Mouse (Mus musculus) mesoderm, embryonic 11.5 days (tissue): ENCODE measurements around the gene Slc7a15.

Experiments used
- DNase-seq: peaks from one replicate; pipeline ENCODE4 v3.0.0-alpha.2; 2012; ENCODE audit warnings: low read depth, low spot score

Gene Slc7a15

DNA sequence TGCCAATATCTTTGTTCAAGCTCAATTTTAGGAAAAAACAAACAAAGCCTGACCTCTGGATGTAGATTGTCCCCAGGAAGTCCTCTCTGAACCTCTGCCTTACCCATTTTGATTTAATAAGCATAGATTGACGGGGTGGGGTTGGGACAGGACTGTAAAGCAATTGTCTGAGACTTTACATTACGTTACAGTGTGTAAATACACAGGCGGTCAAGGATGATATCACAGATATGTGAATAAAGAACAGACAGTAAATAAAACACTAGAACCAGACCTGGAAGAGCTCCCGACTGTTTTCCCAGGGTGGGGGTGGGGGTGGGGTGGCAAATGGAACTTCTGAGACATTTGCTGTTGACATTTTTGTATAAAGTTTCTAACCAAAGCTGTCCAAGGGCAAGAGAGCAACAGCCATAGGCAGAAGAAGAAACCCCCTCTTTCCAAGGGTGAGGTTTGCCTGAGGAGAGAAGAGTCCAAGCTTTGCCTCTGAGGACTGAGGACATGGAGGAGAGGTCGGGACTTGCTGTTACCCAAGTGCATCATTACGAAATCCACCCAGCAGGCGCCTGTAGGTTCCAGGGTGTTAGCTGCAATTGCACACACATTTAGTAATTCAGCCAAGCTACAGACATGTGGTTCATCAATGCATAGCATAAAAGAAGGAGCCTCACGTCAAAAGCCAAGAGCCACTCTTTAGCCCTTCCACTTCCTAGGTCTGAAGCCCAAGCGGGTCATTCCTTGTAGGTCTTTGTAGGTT, 91.7 kb downstream of the Slc7a15 start:
- DNase-seq: no peak

DNA sequence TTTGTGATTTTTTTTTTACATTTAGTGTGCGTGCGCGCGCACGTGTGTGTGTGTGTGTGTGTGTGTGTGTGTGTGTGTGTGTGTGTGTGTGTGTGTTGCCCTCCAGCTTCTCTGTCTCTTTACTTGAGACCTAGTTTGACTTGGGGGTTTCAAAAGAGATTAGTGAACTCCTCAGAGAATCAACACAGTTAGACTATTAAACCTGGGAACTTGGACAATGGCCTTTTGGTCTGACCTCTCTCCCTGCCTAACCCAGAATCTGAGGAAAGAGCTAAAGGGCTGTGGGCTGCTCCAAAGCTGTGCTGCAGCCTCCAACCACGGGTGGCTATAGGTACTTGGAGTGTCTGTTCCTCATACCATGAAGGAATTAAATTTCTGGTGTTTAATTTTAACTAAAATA, 94.7 kb downstream of the Slc7a15 start:
- no peak for DNase-seq

DNA sequence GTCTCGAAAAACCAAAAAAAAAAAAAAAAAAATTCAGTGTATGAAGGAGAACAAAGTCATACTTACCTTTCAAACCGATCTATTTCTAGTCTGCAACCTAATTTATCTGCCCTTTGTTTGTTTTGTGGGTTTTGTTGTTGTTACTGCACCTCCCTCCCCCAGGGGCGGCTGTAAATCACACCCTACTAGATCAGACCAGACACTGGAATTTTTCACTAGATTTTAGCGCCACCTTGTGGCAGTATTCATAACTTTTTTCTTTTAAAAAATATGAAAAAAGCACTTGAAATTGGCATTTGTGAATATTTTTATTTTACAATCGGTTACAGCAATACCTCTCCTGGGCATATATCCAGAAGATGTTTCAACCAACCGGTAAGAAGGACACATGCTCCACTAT, 96.3 kb downstream of the Slc7a15 start:
- DNase-seq: peak; percentile 82

- no peak for DNase-seq
Measured at GRCm38 (mm10) chr12:8501571-8502305, 97.1 kb downstream of the Slc7a15 start.

DNA sequence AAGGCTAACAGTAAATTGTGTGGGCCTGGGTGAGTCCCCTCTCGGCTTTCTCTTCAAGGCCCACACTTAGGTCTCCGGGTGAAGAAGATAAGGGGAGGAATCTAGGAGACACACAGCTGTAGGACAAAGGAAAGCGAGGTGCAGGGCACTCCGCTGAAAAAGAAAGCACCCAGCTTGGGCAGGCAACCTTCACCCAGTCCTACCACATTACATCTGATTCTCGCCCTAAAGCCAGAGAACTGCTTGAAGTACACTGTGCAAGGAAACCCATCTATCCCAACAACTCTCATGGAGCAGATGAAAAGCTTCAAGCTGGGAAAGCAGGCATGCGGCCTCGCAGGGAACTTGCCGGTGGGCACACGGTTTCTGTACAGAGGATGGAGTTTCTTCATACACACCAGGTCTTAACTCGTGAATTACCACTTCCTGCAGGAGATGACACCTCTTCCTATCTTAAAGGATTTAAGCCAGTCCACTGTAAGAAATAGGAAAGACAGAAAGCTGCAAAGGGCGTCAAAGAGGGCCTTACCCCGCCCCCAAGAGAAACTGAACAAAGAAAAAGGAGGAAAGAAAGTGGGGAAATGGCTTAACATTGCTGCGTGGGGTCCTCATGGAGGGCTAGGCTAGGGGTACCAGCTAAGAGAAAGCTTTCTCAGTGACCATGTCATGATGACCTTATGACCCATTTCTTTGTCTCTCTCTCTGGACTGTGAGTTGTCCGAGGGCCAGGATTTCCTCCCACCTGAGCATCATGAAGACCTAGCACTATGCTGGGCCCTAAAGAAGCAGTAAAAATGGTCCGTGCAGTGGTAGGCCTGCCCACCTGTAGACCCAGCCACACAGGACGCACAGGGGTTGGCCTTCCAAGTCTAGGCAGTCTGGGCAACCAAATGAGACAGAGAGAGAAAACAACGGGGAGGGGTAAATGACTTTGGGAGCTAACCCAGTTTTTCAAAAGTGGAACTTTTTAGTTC, 98.0 kb downstream of the Slc7a15 start:
- DNase-seq: no peak

GRCm38 (mm10) chr12:8499871-8500596, 98.8 kb downstream of the Slc7a15 start, which contains the start of gene Rhob:
TSS of gene Rhob (minus strand) at chr12:8500009.
- peak; percentile 98 for DNase-seq

GRCm38 (mm10) chr12:8499001-8499870, 99.6 kb downstream of the Slc7a15 start:
- DNase-seq: peak; percentile 80

- DNase-seq: peak; percentile 47
Measured at GRCm38 (mm10) chr12:8498591-8499000, 100.3 kb downstream of the Slc7a15 start.

- DNase-seq: peak; percentile 43
Measured at GRCm38 (mm10) chr12:8498148-8498571, 100.7 kb downstream of the Slc7a15 start.

GRCm38 (mm10) chr12:8497314-8497706, 101.6 kb downstream of the Slc7a15 start:
- DNase-seq: no peak

DNA sequence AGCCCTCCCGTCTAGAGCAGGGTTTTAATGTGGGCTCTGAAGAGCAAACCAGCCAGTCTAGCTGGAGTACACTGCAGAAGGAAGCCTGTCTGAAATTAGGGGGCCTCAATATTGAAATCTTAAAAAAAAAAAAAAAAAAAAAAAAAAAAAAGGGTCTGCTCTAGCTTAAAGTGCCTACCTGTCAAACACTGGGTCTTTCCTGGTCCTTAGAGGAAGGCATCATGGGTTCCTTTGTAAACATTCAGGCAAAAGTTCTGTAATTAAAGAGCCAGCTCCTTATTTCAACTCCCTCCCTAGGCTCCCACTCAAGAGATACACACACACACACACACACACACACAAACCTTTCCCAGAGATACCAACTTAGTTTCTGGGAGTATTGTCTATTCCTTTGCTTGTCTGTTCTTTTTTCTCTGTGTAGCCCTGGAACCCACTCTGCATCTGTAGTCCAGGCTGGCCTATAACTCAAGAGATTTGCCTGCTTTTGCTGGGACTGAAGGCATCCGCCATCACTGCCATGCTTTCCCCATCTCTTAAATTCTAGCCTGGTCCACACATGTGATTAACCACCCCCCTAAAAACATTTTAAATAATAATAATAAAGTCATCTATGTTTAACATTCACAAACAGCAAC, 102.1 kb downstream of the Slc7a15 start:
- DNase-seq: no peak

GRCm38 (mm10) chr12:8495881-8496678, 102.8 kb downstream of the Slc7a15 start:
- DNase-seq: peak; percentile 65

DNA sequence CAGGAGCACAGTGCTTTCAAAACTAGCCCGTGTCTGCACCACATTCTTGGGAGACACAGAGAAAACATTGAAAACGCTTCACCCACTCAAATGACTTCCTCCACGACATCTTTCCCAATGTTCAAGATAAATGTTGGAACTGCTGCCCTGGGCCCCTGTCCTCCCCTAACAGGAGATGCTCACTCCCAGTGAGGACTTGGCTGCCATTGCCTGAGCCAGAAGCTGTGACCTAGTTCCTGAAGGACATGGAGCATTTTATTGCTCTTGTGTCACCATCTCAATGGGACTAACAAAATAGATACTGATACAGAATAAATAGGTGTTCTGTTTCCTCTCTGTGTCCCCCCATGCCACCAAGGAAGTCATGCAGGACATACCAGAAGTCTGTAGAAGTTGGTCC, 104.2 kb downstream of the Slc7a15 start:
- no peak for DNase-seq

DNA sequence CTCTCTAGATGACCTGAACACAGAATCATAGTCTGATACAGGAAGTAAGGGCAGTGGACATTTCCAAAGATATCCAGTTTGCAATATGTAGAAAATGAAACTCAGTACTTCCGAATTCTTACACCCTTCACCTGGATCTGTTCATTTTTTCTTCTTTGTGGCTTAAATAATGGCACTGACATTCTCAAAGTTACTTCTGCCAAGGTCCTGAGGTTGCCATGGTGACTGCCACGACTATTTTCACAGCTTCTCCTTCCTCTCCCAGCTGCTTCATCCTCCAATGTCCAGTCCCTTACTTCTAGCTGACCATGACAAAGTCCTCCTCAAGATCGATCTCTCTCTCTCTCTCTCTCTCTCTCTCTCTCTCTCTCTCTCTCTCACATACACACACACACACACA, 105.5 kb downstream of the Slc7a15 start:
- DNase-seq: no peak

- DNase-seq: no peak
Measured at GRCm38 (mm10) chr12:8489098-8489497, 109.8 kb downstream of the Slc7a15 start.

DNA sequence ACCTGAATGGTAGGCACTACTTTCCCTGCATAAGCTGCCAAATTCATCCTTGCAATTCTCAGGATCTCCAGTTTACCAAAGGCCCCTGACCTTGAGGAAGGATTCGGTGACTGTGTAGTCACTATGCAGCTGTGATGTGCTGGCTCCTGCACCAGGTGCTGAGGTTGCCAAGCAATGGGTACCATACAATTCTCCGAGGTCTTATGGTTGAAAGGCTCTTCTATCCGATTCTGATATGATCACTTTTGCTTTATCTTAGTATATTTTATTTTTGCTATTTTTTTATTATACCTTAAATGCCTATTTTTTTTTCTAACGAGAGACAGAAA, 110.2 kb downstream of the Slc7a15 start:
- no peak for DNase-seq

GRCm38 (mm10) chr12:8487959-8488651, 110.8 kb downstream of the Slc7a15 start:
- DNase-seq: no peak

GRCm38 (mm10) chr12:8487281-8487680, 111.6 kb downstream of the Slc7a15 start:
- DNase-seq: no peak
